Mouse (Mus musculus): Measurements from ENCODE around the gene Polrmt. TPM values are rescaled to one million over a fixed set of nuclear protein-coding genes. Genes with fewer than 3 reads are reported as not detected.

Polrmt gene
- total and polyA plus RNA-seq, 3 experiments, result 13.5 to 50.5 (median 49.0) TPM

DNA sequence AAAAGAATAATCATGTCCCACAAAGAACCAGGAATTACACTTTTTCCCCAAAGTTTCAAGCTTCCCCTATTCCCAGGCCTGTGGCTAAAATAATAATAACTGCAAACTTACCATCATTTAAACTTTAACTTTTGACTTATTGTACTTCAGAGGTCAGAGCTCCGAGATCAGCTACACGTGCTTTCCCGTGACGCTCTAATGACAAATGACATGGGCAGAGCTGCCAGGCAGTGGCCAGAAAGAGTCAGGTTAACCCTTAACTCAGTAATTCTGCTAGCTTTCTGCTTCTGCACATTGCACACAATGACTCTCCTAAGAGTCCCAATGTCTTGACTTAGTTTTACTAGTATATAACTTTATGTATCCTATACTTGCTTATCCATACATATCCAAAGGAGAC, 22.9 kb upstream of the Polrmt start:
- Histone ChIP-seq H3K27me3 (replicated peaks) (peaks cover 7% of the 10 kb centered on the region), H3K4me3 (replicated peaks in 1 of 3; ENCODE audit: low read depth in 2 of 3, low read length in 2 of 3, poor library complexity in 1 of 3) (no peak overlapping the region), H3K9ac (ENCODE audit: insufficient read depth, low read depth) (no peak overlapping the region), H3K4me2 (ENCODE audit: insufficient read depth, low read depth, poor library complexity, severe bottlenecking) (no peak overlapping the region), H3K27ac (ENCODE audit: insufficient read depth, low read depth) (no peak overlapping the region), H3K79me2 (replicated peaks; ENCODE audit: control insufficient read depth, extremely low read depth, insufficient read depth, poor library complexity, severe bottlenecking) (peaks cover 21% of the 10 kb centered on the region), H3K36me3 (replicated peaks in 1 of 2; ENCODE audit: control insufficient read depth in 1 of 2, insufficient read depth in 1 of 2, low read length in 1 of 2) (peaks cover 0 to 9% of the 10 kb centered on the region in 2 experiments), H3K4me1 (ENCODE audit: control insufficient read depth in 1 of 2, insufficient read depth in 2 of 2) (peaks cover 18 to 34% of the 10 kb centered on the region in 2 experiments), H3K9me3 (replicated peaks; ENCODE audit: low read length) (peaks cover 8% of the 10 kb centered on the region)
- TF ChIP-seq RAD21 (IDR thresholded peaks at IDR 0.05; ENCODE audit: low read depth, low read length) (no peak), TCF12 (IDR thresholded peaks at IDR 0.05; ENCODE audit: low read depth, low read length) (no peak), UBTF (IDR thresholded peaks at IDR 0.05; ENCODE audit: low read depth, low read length) (no peak), CTCF (conservative IDR thresholded peaks at IDR 0.05 in 1 of 2, IDR thresholded peaks at IDR 0.05 in 1 of 2; ENCODE audit: low read depth in 2 of 2, low read length in 2 of 2) (no peak), ZKSCAN1 (IDR thresholded peaks at IDR 0.05; ENCODE audit: borderline replicate concordance, low read depth, low read length) (no peak), E2F4 (IDR thresholded peaks at IDR 0.05; ENCODE audit: insufficient replicate concordance, low read depth, low read length) (no peak), MXI1 (IDR thresholded peaks at IDR 0.05; ENCODE audit: low read depth, low read length) (no peak), MAX (IDR thresholded peaks at IDR 0.05; ENCODE audit: low read length) (no peak), CHD1 (IDR thresholded peaks at IDR 0.05; ENCODE audit: low read depth, low read length) (no peak), ZC3H11A (IDR thresholded peaks at IDR 0.05; ENCODE audit: low read depth, low read length) (no peak), CHD2 (IDR thresholded peaks at IDR 0.05; ENCODE audit: low read length) (no peak), MYC (IDR thresholded peaks at IDR 0.05; ENCODE audit: low read depth, low read length) (no peak)
- in situ Hi-C loops (cut with MboI; ENCODE audit: low pct_ligation_motif_present, low pct_unique_long_range_greater_than_20kb, low sequenced_read_pairs) (no loop called here), dilution Hi-C loops (cut with MboI; ENCODE audit: extremely low pct_ligation_motif_present, extremely low pct_unique_long_range_greater_than_20kb, low sequenced_read_pairs) (no loop called here)
- no peak for DNase-seq (ENCODE audit: extremely low read depth)

- peak; percentile 61 for DNase-seq (ENCODE audit: extremely low read depth)
- Histone ChIP-seq H3K4me2 (ENCODE audit: insufficient read depth, low read depth, poor library complexity, severe bottlenecking) (no peak overlapping the region), H3K79me2 (replicated peaks; ENCODE audit: control insufficient read depth, extremely low read depth, insufficient read depth, poor library complexity, severe bottlenecking) (peaks cover 30% of the 10 kb centered on the region), H3K9me3 (replicated peaks; ENCODE audit: low read length) (peaks cover 8% of the 10 kb centered on the region), H3K27ac (ENCODE audit: insufficient read depth, low read depth) (no peak overlapping the region), H3K36me3 (replicated peaks in 1 of 2; ENCODE audit: control insufficient read depth in 1 of 2, insufficient read depth in 1 of 2, low read length in 1 of 2) (peaks cover 0 to 18% of the 10 kb centered on the region in 2 experiments), H3K4me1 (ENCODE audit: control insufficient read depth in 1 of 2, insufficient read depth in 2 of 2) (peaks cover 22 to 43% of the 10 kb centered on the region in 2 experiments), H3K9ac (ENCODE audit: insufficient read depth, low read depth) (no peak overlapping the region), H3K4me3 (replicated peaks in 1 of 3; ENCODE audit: low read depth in 2 of 3, low read length in 2 of 3, poor library complexity in 1 of 3) (no peak overlapping the region), H3K27me3 (replicated peaks) (peaks cover 2% of the 10 kb centered on the region)
- in situ Hi-C loops (cut with MboI; ENCODE audit: low pct_ligation_motif_present, low pct_unique_long_range_greater_than_20kb, low sequenced_read_pairs) (no loop called here), dilution Hi-C loops (cut with MboI; ENCODE audit: extremely low pct_ligation_motif_present, extremely low pct_unique_long_range_greater_than_20kb, low sequenced_read_pairs) (no loop called here)
- TF ChIP-seq MAFK (IDR thresholded peaks at IDR 0.05; ENCODE audit: insufficient replicate concordance, low read length) (no peak), ELF1 (IDR thresholded peaks at IDR 0.05; ENCODE audit: low read depth, low read length) (no peak), E2F4 (IDR thresholded peaks at IDR 0.05; ENCODE audit: insufficient replicate concordance, low read depth, low read length) (no peak), POLR2A (IDR thresholded peaks at IDR 0.05; ENCODE audit: low read depth, low read length) (no peak), MYC (IDR thresholded peaks at IDR 0.05; ENCODE audit: low read depth, low read length) (no peak), RCOR1 (conservative IDR thresholded peaks at IDR 0.05; ENCODE audit: low read depth, low read length) (no peak), CTCF (conservative IDR thresholded peaks at IDR 0.05 in 1 of 2, IDR thresholded peaks at IDR 0.05 in 1 of 2; ENCODE audit: low read depth in 2 of 2, low read length in 2 of 2) (peak; percentile 83 to 91), NRF1 (IDR thresholded peaks at IDR 0.05; ENCODE audit: low read depth, low read length) (no peak), MXI1 (IDR thresholded peaks at IDR 0.05; ENCODE audit: low read depth, low read length) (no peak), POLR2AphosphoS2 (IDR thresholded peaks at IDR 0.05; ENCODE audit: low read depth, low read length) (no peak), ZNF384 (IDR thresholded peaks at IDR 0.05; ENCODE audit: low read depth, low read length) (no peak), UBTF (IDR thresholded peaks at IDR 0.05; ENCODE audit: low read depth, low read length) (no peak), JUN (IDR thresholded peaks at IDR 0.05; ENCODE audit: insufficient read depth, low read depth, low read length) (no peak), IRF4 (IDR thresholded peaks at IDR 0.05; ENCODE audit: low read depth, low read length) (0 out of 2 replicates have a peak, but pooled peaks have one; percentile 30), CHD2 (IDR thresholded peaks at IDR 0.05; ENCODE audit: low read length) (no peak), ETS1 (conservative IDR thresholded peaks at IDR 0.05; ENCODE audit: low read depth, low read length) (no peak), JUND (conservative IDR thresholded peaks at IDR 0.05; ENCODE audit: low read depth, low read length) (no peak), RAD21 (IDR thresholded peaks at IDR 0.05; ENCODE audit: low read depth, low read length) (peak; percentile 84), ZKSCAN1 (IDR thresholded peaks at IDR 0.05; ENCODE audit: borderline replicate concordance, low read depth, low read length) (no peak), EP300 (IDR thresholded peaks at IDR 0.05; ENCODE audit: low read length) (no peak), USF1 (IDR thresholded peaks at IDR 0.05; ENCODE audit: low read depth, low read length) (no peak), SMC3 (IDR thresholded peaks at IDR 0.05; ENCODE audit: low read depth, low read length) (peak; percentile 88)
Measured at GRCm38 (mm10) chr10:79768400-79768799, 22.0 kb upstream of the Polrmt start.
